Mouse (Mus musculus): ENCODE data around the gene Cers3. TPM values are rescaled to one million over a fixed set of nuclear protein-coding genes. Genes with fewer than 3 reads are reported as not detected.

Gene Cers3
- total and polyA plus RNA-seq, 2 experiments: 0.10 TPM; not detected in 1

GRCm38 (mm10) chr7:66806801-66807200 lies 63.5 kb downstream of the Cers3 start:
- no peak for TF ChIP-seq CTCF (IDR thresholded peaks at IDR 0.05; ENCODE audit: low read depth, low read length)
- no peak for TF ChIP-seq POLR2A (IDR thresholded peaks at IDR 0.05; ENCODE audit: extremely low read depth, insufficient read depth, low read length)
- Histone ChIP-seq H3K9ac (ENCODE audit: low read depth, low read length) (no peak overlapping the region), H3K27me3 (ENCODE audit: control insufficient read depth, insufficient read depth, low read length) (no peaks in the 10 kb centered on the region), H3K79me2 (ENCODE audit: control insufficient read depth, insufficient read depth, low read length) (no peaks in the 10 kb centered on the region), H3K4me3 (ENCODE audit: insufficient read depth, low read depth, low read length) (no peak overlapping the region), H3K36me3 (ENCODE audit: control insufficient read depth, insufficient read depth, low read length) (no peaks in the 10 kb centered on the region), H3K27ac (replicated peaks; ENCODE audit: insufficient read depth, low read depth, low read length) (no peak overlapping the region), H3K4me1 (ENCODE audit: control insufficient read depth, insufficient read depth, low read length) (no peaks in the 10 kb centered on the region)
- 74% methylated on average over 3 of the region's 3 CpGs for WGBS
- no peak for DNase-seq (ENCODE audit: extremely low read depth, low read depth, low spot score)

DNA sequence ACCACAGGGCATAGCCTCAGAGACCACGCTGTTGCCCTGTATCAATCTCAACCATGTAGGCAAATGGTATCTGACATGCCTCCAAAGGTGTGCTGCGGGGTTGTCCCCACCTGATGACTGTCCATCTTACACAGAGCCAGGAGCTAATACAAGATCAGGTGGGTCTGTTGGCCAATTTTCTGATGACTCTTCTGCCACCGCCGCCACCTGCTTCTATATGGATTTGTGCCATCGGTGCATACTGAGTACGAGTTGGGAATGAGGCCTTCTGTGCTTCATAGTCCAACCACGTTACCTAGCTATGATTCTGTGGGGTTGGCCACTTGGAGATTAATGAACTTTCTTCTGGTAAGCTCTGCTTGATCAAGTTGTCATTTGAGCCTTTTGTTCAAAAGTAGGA lies 67.1 kb downstream of the Cers3 start:
- no peaks in the 10 kb centered on the region for H3K36me3 ChIP-seq (ENCODE audit: control insufficient read depth, insufficient read depth, low read length)
- no peak for DNase-seq (ENCODE audit: extremely low read depth, low read depth, low spot score)
- no peak overlapping the region for H3K27ac ChIP-seq (replicated peaks; ENCODE audit: insufficient read depth, low read depth, low read length)
- no peaks in the 10 kb centered on the region for H3K4me1 ChIP-seq (ENCODE audit: control insufficient read depth, insufficient read depth, low read length)
- H3K79me2 ChIP-seq (ENCODE audit: control insufficient read depth, insufficient read depth, low read length): no peaks in the 10 kb centered on the region
- no peak overlapping the region for H3K9ac ChIP-seq (ENCODE audit: low read depth, low read length)
- H3K27me3 ChIP-seq (ENCODE audit: control insufficient read depth, insufficient read depth, low read length): no peaks in the 10 kb centered on the region
- TF ChIP-seq CTCF (IDR thresholded peaks at IDR 0.05; ENCODE audit: low read depth, low read length): no peak
- no peak for TF ChIP-seq POLR2A (IDR thresholded peaks at IDR 0.05; ENCODE audit: extremely low read depth, insufficient read depth, low read length)
- WGBS: 97% methylated on average over 7 of the region's 7 CpGs
- H3K4me3 ChIP-seq (ENCODE audit: insufficient read depth, low read depth, low read length): no peak overlapping the region

- no peaks in the 10 kb centered on the region for H3K4me1 ChIP-seq (ENCODE audit: control insufficient read depth, insufficient read depth, low read length)
- no peak overlapping the region for H3K27ac ChIP-seq (replicated peaks; ENCODE audit: insufficient read depth, low read depth, low read length)
- no peaks in the 10 kb centered on the region for H3K79me2 ChIP-seq (ENCODE audit: control insufficient read depth, insufficient read depth, low read length)
- no peaks in the 10 kb centered on the region for H3K27me3 ChIP-seq (ENCODE audit: control insufficient read depth, insufficient read depth, low read length)
- no peaks in the 10 kb centered on the region for H3K36me3 ChIP-seq (ENCODE audit: control insufficient read depth, insufficient read depth, low read length)
- DNase-seq (ENCODE audit: extremely low read depth, low read depth, low spot score): no peak
- no peak for TF ChIP-seq CTCF (IDR thresholded peaks at IDR 0.05; ENCODE audit: low read depth, low read length)
- TF ChIP-seq POLR2A (IDR thresholded peaks at IDR 0.05; ENCODE audit: extremely low read depth, insufficient read depth, low read length): no peak
- H3K4me3 ChIP-seq (ENCODE audit: insufficient read depth, low read depth, low read length): no peak overlapping the region
- no peak overlapping the region for H3K9ac ChIP-seq (ENCODE audit: low read depth, low read length)
- 70% methylated on average over 1 of the region's 1 CpGs for WGBS
Observed at GRCm38 (mm10) chr7:66811294-66811693, 68.0 kb downstream of the Cers3 start.

GRCm38 (mm10) chr7:66812289-66812688 lies 69.0 kb downstream of the Cers3 start:
- no peak overlapping the region for H3K27ac ChIP-seq (replicated peaks; ENCODE audit: insufficient read depth, low read depth, low read length)
- no peaks in the 10 kb centered on the region for H3K4me1 ChIP-seq (ENCODE audit: control insufficient read depth, insufficient read depth, low read length)
- H3K9ac ChIP-seq (ENCODE audit: low read depth, low read length): no peak overlapping the region
- DNase-seq (ENCODE audit: extremely low read depth, low read depth, low spot score): no peak
- TF ChIP-seq POLR2A (IDR thresholded peaks at IDR 0.05; ENCODE audit: extremely low read depth, insufficient read depth, low read length): no peak
- no peak for TF ChIP-seq CTCF (IDR thresholded peaks at IDR 0.05; ENCODE audit: low read depth, low read length)
- WGBS: 96% methylated on average over 4 of the region's 4 CpGs
- no peaks in the 10 kb centered on the region for H3K36me3 ChIP-seq (ENCODE audit: control insufficient read depth, insufficient read depth, low read length)
- H3K4me3 ChIP-seq (ENCODE audit: insufficient read depth, low read depth, low read length): no peak overlapping the region
- no peaks in the 10 kb centered on the region for H3K27me3 ChIP-seq (ENCODE audit: control insufficient read depth, insufficient read depth, low read length)
- no peaks in the 10 kb centered on the region for H3K79me2 ChIP-seq (ENCODE audit: control insufficient read depth, insufficient read depth, low read length)

- no peak overlapping the region for H3K27ac ChIP-seq (replicated peaks; ENCODE audit: insufficient read depth, low read depth, low read length)
- H3K4me1 ChIP-seq (ENCODE audit: control insufficient read depth, insufficient read depth, low read length): no peaks in the 10 kb centered on the region
- 81% methylated on average over 9 of the region's 9 CpGs for WGBS
- DNase-seq (ENCODE audit: extremely low read depth, low read depth, low spot score): no peak
- no peaks in the 10 kb centered on the region for H3K27me3 ChIP-seq (ENCODE audit: control insufficient read depth, insufficient read depth, low read length)
- no peak for TF ChIP-seq CTCF (IDR thresholded peaks at IDR 0.05; ENCODE audit: low read depth, low read length)
- TF ChIP-seq POLR2A (IDR thresholded peaks at IDR 0.05; ENCODE audit: extremely low read depth, insufficient read depth, low read length): no peak
- H3K36me3 ChIP-seq (ENCODE audit: control insufficient read depth, insufficient read depth, low read length): no peaks in the 10 kb centered on the region
- H3K9ac ChIP-seq (ENCODE audit: low read depth, low read length): no peak overlapping the region
- H3K79me2 ChIP-seq (ENCODE audit: control insufficient read depth, insufficient read depth, low read length): no peaks in the 10 kb centered on the region
- H3K4me3 ChIP-seq (ENCODE audit: insufficient read depth, low read depth, low read length): no peak overlapping the region
Observed at GRCm38 (mm10) chr7:66812737-66813136, 69.4 kb downstream of the Cers3 start.

DNA sequence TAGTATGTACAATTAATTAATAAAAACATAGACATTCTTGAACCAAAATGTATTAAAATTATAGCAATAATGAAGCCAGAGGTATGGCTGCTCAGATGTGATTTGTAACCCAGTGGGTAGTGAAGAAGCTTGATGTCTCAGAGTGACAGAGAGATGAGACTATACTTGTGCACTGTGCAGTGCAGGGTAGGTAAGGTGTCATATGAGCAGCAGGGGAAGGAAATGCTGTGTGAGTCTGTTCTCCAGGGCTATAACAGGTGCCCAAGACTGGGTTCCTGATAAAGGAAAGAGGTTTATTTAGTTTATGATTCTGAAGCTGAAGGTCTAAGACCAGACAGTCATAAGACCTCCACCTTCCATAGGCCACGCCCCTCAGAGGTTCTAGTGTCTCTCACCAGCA lies 69.9 kb downstream of the Cers3 start:
- TF ChIP-seq POLR2A (IDR thresholded peaks at IDR 0.05; ENCODE audit: extremely low read depth, insufficient read depth, low read length) (no peak), CTCF (IDR thresholded peaks at IDR 0.05; ENCODE audit: low read depth, low read length) (no peak)
- H3K9ac ChIP-seq (ENCODE audit: low read depth, low read length): no peak overlapping the region
- H3K27me3 ChIP-seq (ENCODE audit: control insufficient read depth, insufficient read depth, low read length): no peaks in the 10 kb centered on the region
- H3K36me3 ChIP-seq (ENCODE audit: control insufficient read depth, insufficient read depth, low read length): no peaks in the 10 kb centered on the region
- H3K27ac ChIP-seq (replicated peaks; ENCODE audit: insufficient read depth, low read depth, low read length): no peak overlapping the region
- no peaks in the 10 kb centered on the region for H3K4me1 ChIP-seq (ENCODE audit: control insufficient read depth, insufficient read depth, low read length)
- H3K79me2 ChIP-seq (ENCODE audit: control insufficient read depth, insufficient read depth, low read length): no peaks in the 10 kb centered on the region
- DNase-seq (ENCODE audit: extremely low read depth, low read depth, low spot score): no peak
- 85% methylated on average over 1 of the region's 1 CpGs for WGBS
- no peak overlapping the region for H3K4me3 ChIP-seq (ENCODE audit: insufficient read depth, low read depth, low read length)

All from liver, adult 2 months (tissue).